Mouse (Mus musculus) c-Kit-positive CD71-positive TER-119-negative erythroid progenitor cells, embryonic 14.5 days (primary cell): ENCODE measurements at regions not wholly inside any gene's neighbourhood (a gene's known extent, or its start where the extent isn't known, plus 50 kb on each side); places are given as distances from the start of the nearest gene placed in this dataset.
"Not testable (repeated sequence)": the region's sequence is repeated elsewhere in the genome, so short reads cannot be mapped to it uniquely, and the experiment has no call there.

Source experiments
- DNase-seq: peaks from one replicate; pipeline ENCODE4 v3.0.0-alpha.2; 2013; ENCODE audit warnings: low read depth

GRCm38 (mm10) chr2:171985813-171986572 lies 57.3 kb downstream of the Cbln4 start:
- no peak for DNase-seq

GRCm38 (mm10) chr2:171969311-171969905 lies 73.9 kb downstream of the Cbln4 start:
- DNase-seq: no peak

- no peak for DNase-seq
These were observed 96.6 kb downstream of the Cbln4 start for GRCm38 (mm10) chr2:171946569-171947250.

- DNase-seq: no peak
These were observed 100.6 kb downstream of the Cbln4 start for GRCm38 (mm10) chr2:171942671-171943070.

GRCm38 (mm10) chr2:171935646-171936325 lies 107.5 kb downstream of the Cbln4 start:
- DNase-seq: no peak

GRCm38 (mm10) chr2:171920960-171921359 lies 122.3 kb downstream of the Cbln4 start:
- DNase-seq: no peak

GRCm38 (mm10) chr2:171887306-171887705 lies 156.0 kb downstream of the Cbln4 start:
- DNase-seq: no peak

- DNase-seq: not testable (repeated sequence)
These were observed 163.9 kb downstream of the Cbln4 start for GRCm38 (mm10) chr2:171879238-171879960.

GRCm38 (mm10) chr2:171867550-171867949 lies 175.7 kb downstream of the Cbln4 start:
- no peak for DNase-seq

GRCm38 (mm10) chr2:171864376-171864965 lies 178.8 kb downstream of the Cbln4 start:
- no peak for DNase-seq

GRCm38 (mm10) chr2:171862626-171863025 lies 180.6 kb downstream of the Cbln4 start:
- DNase-seq: no peak

- DNase-seq: no peak
These were observed 184.4 kb downstream of the Cbln4 start for GRCm38 (mm10) chr2:171858894-171859293.

- no peak for DNase-seq
These were observed 186.8 kb downstream of the Cbln4 start for GRCm38 (mm10) chr2:171856491-171856890.

GRCm38 (mm10) chr2:171846826-171847492 lies 196.3 kb downstream of the Cbln4 start:
- DNase-seq: no peak

- no peak for DNase-seq
These were observed 203.1 kb downstream of the Cbln4 start for GRCm38 (mm10) chr2:171840058-171840713.

- no peak for DNase-seq
These were observed 221.1 kb downstream of the Cbln4 start for GRCm38 (mm10) chr2:171822156-171822555.

GRCm38 (mm10) chr2:171818504-171818903 lies 224.8 kb downstream of the Cbln4 start:
- no peak for DNase-seq

GRCm38 (mm10) chr2:171816685-171817419 lies 226.4 kb downstream of the Cbln4 start:
- no peak for DNase-seq

GRCm38 (mm10) chr2:171812701-171813100 lies 230.6 kb downstream of the Cbln4 start:
- DNase-seq: no peak

- no peak for DNase-seq
These were observed 237.9 kb downstream of the Cbln4 start for GRCm38 (mm10) chr2:171805376-171805775.
